Mouse (Mus musculus): ENCODE measurements around the gene 1700037C18Rik. TPM values are rescaled to one million over a fixed set of nuclear protein-coding genes. Genes with fewer than 3 reads are reported as not detected.

The 1700037C18Rik gene
- total and polyA plus RNA-seq, 3 experiments = 3.5 to 7.2 TPM; not detected in 1

GRCm38 (mm10) chr16:3893739-3894138, 14.8 kb downstream of the 1700037C18Rik start:
- TF ChIP-seq POLR2AphosphoS5 (IDR thresholded peaks at IDR 0.05; ENCODE audit: borderline replicate concordance, low read depth, low read length) (no peak), ZMIZ1 (IDR thresholded peaks at IDR 0.05; ENCODE audit: low read depth, low read length) (no peak), MEF2A (IDR thresholded peaks at IDR 0.05; ENCODE audit: extremely low read depth, insufficient replicate concordance, low read depth, low read length, poor library complexity, severe bottlenecking) (no peak), CTCF (IDR thresholded peaks at IDR 0.05 in 2 of 3, conservative IDR thresholded peaks at IDR 0.05 in 1 of 3; ENCODE audit: control insufficient read depth in 1 of 3, insufficient read depth in 1 of 3, low read depth in 2 of 3, low read length in 3 of 3, poor library complexity in 1 of 3, severe bottlenecking in 1 of 3) (no peak), USF2 (IDR thresholded peaks at IDR 0.05; ENCODE audit: borderline replicate concordance in 1 of 2, insufficient read depth in 1 of 2, low read depth in 1 of 2, low read length in 2 of 2) (no peak), KAT2A (conservative IDR thresholded peaks at IDR 0.05; ENCODE audit: low read depth, low read length) (no peak), MYC (IDR thresholded peaks at IDR 0.05; ENCODE audit: low read depth, low read length) (no peak), MAZ (IDR thresholded peaks at IDR 0.05; ENCODE audit: low read depth, low read length) (no peak), USF1 (IDR thresholded peaks at IDR 0.05; ENCODE audit: low read depth, low read length) (no peak), ETS1 (IDR thresholded peaks at IDR 0.05; ENCODE audit: low read depth, low read length) (no peak), NRF1 (IDR thresholded peaks at IDR 0.05; ENCODE audit: insufficient read depth, low read depth, low read length, poor library complexity, severe bottlenecking) (no peak), HCFC1 (IDR thresholded peaks at IDR 0.05; ENCODE audit: low read depth, low read length) (no peak)
- Histone ChIP-seq H3K9me3 (replicated peaks; ENCODE audit: insufficient read depth, low read length) (no peaks in the 10 kb centered on the region), H3K9ac (ENCODE audit: control insufficient read depth, low read depth, low read length, poor library complexity, severe bottlenecking) (no peak overlapping the region), H3K79me2 (ENCODE audit: control insufficient read depth, insufficient read depth, low read length, poor library complexity) (peaks cover 7% of the 10 kb centered on the region), H3K4me3 (ENCODE audit: control insufficient read depth in 1 of 2, insufficient read depth in 1 of 2, low read depth in 2 of 2, low read length in 2 of 2) (no peak overlapping the region), H3K27ac (ENCODE audit: control insufficient read depth, low read depth, low read length) (no peak overlapping the region), H3K36me3 (ENCODE audit: control insufficient read depth in 1 of 2, insufficient read depth in 2 of 2, low read length in 2 of 2) (peaks cover 7 to 13% of the 10 kb centered on the region in 2 experiments), H3K27me3 (ENCODE audit: control insufficient read depth in 1 of 2, insufficient read depth in 2 of 2, low read length in 2 of 2) (no peaks in the 10 kb centered on the region), H3K4me1 (ENCODE audit: control insufficient read depth in 1 of 2, insufficient read depth in 2 of 2, low read length in 2 of 2) (peaks cover 0 to 14% of the 10 kb centered on the region in 2 experiments; a peak in 3 of 4 replicates)
- DNase-seq (ENCODE audit: low read depth, low spot score) = no peak

GRCm38 (mm10) chr16:3891621-3892295, 16.7 kb downstream of the 1700037C18Rik start:
- Histone ChIP-seq H3K4me1 (ENCODE audit: control insufficient read depth in 1 of 2, insufficient read depth in 2 of 2, low read length in 2 of 2) (peaks cover 0 to 14% of the 10 kb centered on the region in 2 experiments; a peak in 3 of 4 replicates), H3K9ac (ENCODE audit: control insufficient read depth, low read depth, low read length, poor library complexity, severe bottlenecking) (no peak overlapping the region), H3K36me3 (ENCODE audit: control insufficient read depth in 1 of 2, insufficient read depth in 2 of 2, low read length in 2 of 2) (peaks cover 2 to 13% of the 10 kb centered on the region in 2 experiments), H3K4me3 (ENCODE audit: control insufficient read depth in 1 of 2, insufficient read depth in 1 of 2, low read depth in 2 of 2, low read length in 2 of 2) (no peak overlapping the region), H3K27me3 (ENCODE audit: control insufficient read depth in 1 of 2, insufficient read depth in 2 of 2, low read length in 2 of 2) (no peaks in the 10 kb centered on the region), H3K9me3 (replicated peaks; ENCODE audit: insufficient read depth, low read length) (no peaks in the 10 kb centered on the region), H3K27ac (ENCODE audit: control insufficient read depth, low read depth, low read length) (no peak overlapping the region), H3K79me2 (ENCODE audit: control insufficient read depth, insufficient read depth, low read length, poor library complexity) (peaks cover 16% of the 10 kb centered on the region)
- DNase-seq (ENCODE audit: low read depth, low spot score) = no peak
- no peak for TF ChIP-seq NELFE (IDR thresholded peaks at IDR 0.05; ENCODE audit: low read depth, low read length)
- peak; percentile 93 for TF ChIP-seq MAFK (IDR thresholded peaks at IDR 0.05; ENCODE audit: borderline replicate concordance, low read depth, low read length)

Measured in MEL (cell line).